Mouse (Mus musculus): ENCODE results near the gene Hand1.

Hand1 gene

DNA sequence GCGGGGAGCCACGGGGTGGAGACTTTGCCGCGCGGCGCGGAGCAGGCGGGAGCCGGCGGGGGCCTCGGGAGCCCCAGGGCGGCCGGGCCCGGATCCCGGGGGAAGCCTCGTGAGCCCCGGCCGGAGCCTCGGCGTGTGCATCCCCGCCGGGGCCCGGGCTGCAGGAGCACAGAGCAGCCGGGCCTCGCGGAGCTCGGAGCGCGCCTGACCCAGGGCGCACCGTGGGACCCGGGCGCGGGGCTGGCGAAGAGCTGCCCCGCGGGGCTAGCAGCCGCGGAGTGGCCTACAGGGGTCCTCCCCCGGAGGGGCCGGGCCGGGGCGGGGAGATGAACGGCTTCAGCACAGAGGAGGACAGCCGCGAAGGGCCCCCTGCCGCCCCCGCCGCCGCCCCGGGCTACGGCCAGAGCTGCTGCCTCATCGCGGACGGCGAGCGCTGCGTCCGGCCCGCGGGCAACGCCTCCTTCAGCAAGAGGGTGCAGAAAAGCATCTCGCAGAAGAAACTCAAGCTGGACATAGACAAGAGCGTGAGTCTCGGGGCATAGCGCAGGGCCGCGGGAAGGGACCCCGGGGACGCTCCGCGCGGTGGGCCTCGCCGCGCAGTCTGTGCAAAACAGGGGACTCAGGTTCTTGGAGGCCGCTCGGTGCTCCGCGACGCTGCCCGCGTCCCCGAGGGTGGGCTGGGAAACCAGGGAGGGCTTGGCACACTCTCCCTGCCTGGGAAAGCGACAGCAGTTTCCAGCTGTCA lies 30.7 kb downstream of the Hand1 start:
- peak; percentile 72 for DNase-seq (ENCODE audit: low read depth)

DNA sequence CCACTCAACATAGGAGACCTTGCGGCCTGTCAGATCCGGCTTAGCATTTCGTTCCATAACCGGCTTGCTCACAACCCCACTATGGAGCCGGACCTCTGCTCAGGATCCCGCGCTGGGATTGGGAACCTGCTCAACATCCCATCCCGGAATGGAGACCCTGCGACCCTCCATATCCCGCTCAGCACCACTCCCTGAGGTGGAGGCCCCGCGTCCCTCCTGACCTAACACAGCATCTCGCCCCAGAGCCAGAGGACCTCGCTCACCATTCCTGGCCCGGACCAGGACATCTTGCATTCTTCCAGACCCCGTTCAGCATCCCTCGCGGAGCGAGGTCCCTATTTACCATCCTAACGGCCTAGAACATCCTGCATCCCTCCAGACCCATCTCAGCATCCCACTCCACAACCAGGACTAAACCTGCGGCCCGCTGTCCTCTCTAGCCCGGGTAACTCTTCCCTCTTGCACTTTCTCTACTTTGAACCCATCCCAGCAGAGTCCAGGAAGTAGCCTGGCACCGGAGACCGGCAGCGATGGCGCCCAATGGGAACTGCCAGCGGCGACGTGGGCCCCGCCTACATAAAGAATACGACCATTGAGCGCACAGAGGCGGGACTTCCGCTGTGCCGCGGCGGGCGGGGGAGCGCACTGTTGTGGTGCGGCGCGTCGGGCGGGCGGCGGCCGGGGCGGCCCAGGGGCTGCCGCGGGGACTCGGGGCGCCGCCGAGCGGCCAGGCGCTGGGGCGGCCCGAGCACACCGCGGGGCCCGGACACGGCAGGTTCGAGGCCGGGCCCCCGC lies 31.4 kb downstream of the Hand1 start, which contains the start of gene Sap30l:
Sap30l (plus strand) TSS at position 667 of the 795 bp plus-strand sequence.
- peak; percentile 98 for DNase-seq (ENCODE audit: low read depth)

DNA sequence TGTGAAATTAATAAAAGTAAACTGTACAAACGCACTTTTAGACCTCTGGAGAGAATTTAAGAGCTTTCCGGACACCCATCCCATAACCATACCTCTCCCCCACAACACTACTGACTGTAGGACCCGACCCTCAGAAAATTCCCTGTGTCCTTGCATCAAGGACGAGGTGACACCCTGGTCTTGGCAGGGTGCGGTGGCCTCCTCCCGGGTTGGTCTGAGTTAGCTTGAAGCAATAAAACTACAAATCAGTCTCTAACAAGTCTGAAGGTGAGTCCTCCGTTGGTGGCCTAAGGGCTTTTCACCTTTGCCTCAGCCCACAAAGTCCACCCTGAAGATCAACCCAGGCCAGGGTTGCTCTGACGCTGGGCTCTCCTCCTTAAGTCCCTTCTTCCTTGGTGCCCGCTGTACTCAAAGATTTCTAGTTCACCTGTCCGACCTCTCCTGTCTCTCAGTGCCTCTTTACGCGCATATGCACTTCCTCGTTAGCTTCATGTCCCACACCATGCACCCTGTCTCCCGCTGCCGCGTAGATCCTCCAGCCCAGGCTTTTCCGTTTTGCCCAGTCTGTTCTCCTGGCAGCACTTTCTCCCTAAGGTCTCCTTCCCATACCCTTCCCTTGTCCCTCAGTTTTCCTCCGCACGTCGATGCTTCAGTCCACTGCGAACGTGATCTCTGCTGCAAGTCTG lies 32.2 kb downstream of the Hand1 start:
- DNase-seq (ENCODE audit: low read depth): no peak

DNA sequence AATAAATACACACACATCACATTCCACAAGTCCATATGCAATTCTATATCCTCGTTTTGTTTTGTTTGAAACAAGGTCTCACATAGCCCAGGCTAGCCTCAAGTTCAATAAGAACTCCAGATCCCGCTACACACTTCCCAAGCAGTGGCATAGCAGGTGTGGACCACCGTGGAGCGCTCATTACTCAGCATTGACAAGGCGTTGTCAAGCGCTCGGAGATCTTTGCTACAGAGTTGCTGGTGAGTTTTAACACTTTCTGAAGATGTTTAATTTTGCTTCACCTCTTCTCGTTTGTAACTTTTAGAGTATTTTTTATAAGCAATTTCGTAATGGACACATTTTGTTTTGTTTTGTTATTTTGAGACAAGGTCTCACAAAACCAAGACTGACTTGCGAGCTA lies 33.2 kb downstream of the Hand1 start:
- DNase-seq (ENCODE audit: low read depth): no peak

DNA sequence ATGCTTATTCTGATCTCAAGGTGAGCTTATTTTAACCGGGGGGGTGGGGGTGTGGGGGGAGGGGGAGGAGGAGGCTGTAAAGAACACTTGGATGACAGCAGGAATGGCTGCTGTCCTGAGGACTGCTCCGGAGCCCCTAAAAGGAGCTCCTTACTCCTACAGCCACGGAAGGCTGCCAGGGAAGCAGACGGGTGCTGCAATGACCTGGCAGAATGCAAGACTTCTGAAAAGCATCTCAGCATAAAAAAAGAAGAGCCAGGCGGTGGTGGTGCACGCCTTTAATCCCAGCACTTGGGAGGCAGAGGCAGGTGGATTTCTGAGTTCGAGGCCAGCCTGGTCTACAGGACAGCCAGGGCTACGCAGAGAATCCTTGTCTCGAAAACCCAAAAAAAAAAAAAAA lies 34.8 kb downstream of the Hand1 start:
- DNase-seq (ENCODE audit: low read depth): no peak

DNA sequence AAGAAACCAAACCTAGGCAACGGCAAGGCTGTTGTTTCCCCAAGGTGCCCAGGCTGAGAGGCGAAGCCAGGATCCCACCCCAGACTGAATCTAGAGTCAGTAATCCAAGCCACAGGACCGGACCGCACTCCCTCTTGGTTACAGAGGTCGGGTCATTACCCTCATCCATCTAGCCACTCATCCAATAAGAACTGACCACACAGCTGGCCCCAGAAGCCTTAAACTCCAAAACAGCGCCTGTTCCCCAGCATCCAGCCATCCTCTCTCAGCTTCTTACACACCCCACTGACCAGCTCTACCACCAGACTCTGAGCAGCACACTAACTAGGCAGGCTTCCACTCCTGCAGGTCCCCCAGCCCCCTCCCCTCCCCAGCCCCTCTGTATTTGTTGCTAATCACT lies 37.5 kb downstream of the Hand1 start:
- DNase-seq (ENCODE audit: low read depth): no peak

DNA sequence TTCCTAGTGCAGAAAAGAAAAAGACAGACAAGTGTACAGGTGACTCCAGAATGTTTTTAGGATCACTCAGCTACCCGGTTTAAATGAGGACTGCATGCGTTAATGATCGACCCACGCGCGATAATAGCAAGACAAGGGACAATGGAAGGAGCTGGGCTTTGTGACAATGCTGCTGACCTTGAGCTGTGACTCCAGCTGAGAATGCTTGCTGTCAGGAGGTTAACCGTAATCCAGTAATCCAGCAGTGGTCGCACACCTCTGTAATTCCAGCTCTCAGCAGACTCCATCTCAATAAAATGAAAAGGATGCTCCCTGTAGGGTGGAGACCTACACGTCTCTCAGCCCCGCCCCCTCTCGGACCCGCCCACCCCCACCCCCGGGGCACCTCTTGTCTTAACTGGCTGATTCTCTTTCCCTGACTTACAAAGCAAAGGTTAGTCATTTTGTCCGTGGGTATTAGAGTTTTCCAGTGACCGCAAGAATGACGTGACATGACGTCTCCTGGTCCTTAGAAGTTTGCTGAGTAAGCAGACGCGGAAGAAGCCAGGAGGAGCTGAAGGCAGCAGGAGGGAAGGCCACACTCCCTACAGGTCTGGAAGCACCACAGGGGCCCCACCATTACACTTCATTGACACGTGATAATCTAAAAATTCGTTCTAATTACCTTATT lies 41.6 kb downstream of the Hand1 start:
- DNase-seq (ENCODE audit: low read depth): peak; percentile 57

DNA sequence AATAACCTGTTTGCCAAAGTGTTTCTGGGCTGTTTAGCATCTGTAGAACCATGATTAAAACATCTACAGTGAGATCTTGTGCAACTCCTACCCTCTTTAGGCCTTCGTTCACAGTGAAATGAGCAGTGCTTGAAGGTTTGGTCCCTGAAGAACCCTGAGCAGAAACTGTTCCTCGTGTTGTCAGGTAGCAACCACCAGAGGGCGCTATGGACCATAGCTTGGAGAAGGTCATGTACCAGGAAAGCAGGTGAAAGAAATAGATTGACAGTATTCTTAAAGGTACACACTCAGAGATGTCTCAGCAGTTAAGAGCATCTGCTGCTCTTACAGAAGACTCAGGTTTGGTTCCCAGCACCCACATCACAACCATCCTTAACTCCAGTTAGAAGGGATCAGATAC lies 44.7 kb downstream of the Hand1 start:
- DNase-seq (ENCODE audit: low read depth): peak; percentile 41

DNA sequence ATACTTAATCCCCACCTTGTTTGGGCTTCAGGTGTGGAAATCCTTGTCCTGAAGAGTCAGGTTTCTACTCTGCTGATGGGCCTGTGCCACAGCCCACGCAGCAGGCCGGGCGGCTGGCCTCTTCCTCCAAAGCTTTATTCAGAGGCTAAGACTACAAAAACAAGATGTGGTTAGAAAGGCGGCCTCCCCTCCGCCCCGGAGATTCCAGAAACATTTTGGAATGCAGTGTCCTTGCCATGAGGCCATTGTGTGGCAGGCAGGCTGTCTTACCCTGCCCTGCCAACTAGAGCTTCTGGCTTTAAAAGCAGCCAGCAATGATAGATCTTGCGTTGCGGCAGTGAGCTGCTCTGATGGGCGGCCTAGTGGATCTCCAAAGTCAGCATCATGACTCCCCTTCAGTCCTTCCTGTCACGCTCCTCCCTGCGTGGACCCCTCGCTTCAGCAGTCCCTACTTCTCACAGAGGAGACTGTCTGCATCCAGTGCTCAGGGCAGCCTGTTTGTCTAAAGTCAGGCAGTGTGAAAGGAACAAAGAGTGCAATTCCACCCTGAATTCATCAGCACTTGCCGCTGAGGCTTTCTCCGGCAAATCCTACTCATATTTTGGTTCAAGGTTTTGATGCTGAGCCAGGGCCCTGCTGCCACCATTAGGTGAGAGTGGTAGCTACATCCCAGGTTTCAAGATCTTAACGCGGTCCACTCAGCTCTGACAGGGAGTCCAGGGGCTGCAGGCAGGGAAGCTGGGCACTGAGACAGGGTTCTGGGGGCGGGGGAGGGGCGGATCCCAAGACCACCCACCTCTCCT lies 45.8 kb downstream of the Hand1 start:
- peak; percentile 47 for DNase-seq (ENCODE audit: low read depth)

DNA sequence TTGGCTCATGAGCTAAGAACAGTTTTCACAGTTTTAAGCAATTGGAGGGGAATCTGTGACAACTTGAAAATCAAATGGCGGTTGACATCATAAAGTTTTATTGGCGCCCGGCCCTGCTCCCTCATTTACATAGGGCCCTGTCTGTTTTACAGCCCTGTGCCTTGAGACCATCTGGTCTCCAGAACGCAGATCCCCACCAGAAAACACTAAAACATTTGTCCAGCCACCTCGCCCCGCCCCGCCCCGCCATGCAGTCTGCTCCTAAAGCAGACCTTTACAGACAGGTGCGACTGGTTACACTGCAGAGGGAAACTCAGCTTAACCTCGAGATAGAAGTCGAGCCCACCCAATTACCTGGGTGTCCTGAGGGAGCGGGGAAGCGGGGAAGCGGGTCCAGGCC lies 52.8 kb downstream of the Hand1 start:
- DNase-seq (ENCODE audit: low read depth): no peak

Measured in NIH3T3 (cell line).